Mouse (Mus musculus) MEL (cell line): ENCODE data around the gene Dapk2.

ENCODE experiments used
- ETS1 ChIP-seq: IDR thresholded peaks from 2 replicates; pipeline ENCODE4 v1.6.1; 2012; ENCODE audit warnings: low read depth, mild to moderate bottlenecking, inconsistent platforms, low read length, improper control_type of control experiment, moderate library complexity
- NELFE ChIP-seq: IDR thresholded peaks from 2 replicates; pipeline ENCODE4 v1.6.1; 2011; ENCODE audit warnings: low read depth, low read length, improper control_type of control experiment
- POLR2A ChIP-seq, 2 experiments: IDR thresholded peaks; 2 replicates each; pipeline ENCODE4 v1.6.1; 2011 to 2012; ENCODE audit warnings: low read length in 2 of 2, mild to moderate bottlenecking in 2 of 2, control low read depth in 1 of 2, improper control_type of control experiment in 1 of 2, low read depth in 1 of 2, moderate library complexity in 1 of 2; ENCODE audit not compliant: control insufficient read depth in 1 of 2, insufficient read depth in 1 of 2, poor library complexity in 1 of 2
- RCOR1 ChIP-seq: IDR thresholded peaks from 2 replicates; pipeline ENCODE4 v1.6.1; 2012; ENCODE audit warnings: low read depth, mild to moderate bottlenecking, inconsistent platforms, low read length, improper control_type of control experiment
- USF2 ChIP-seq, 2 experiments: IDR thresholded peaks; 2 replicates each; pipeline ENCODE4 v1.6.1; 2011 to 2012; ENCODE audit warnings: improper control_type of control experiment in 2 of 2, low read length in 2 of 2, borderline replicate concordance in 1 of 2, inconsistent platforms in 1 of 2, low read depth in 1 of 2, mild to moderate bottlenecking in 1 of 2; ENCODE audit not compliant: insufficient read depth in 1 of 2

GRCm38 (mm10) chr9:66298783-66299182 is 140.8 kb downstream of the Dapk2 start:
- no peak for TF ChIP-seq NELFE
- TF ChIP-seq USF2 (IDR thresholded peaks at IDR 0.05; ENCODE audit: borderline replicate concordance in 1 of 2, insufficient read depth in 1 of 2, low read depth in 1 of 2, low read length in 2 of 2), result no peak
- TF ChIP-seq RCOR1, result no peak
- TF ChIP-seq POLR2A (IDR thresholded peaks at IDR 0.05; ENCODE audit: control insufficient read depth in 1 of 2, insufficient read depth in 1 of 2, low read depth in 1 of 2, low read length in 2 of 2, poor library complexity in 1 of 2), result no peak
- 0 out of 2 replicates have a peak, but pooled peaks have one; percentile 6 for TF ChIP-seq ETS1
